Mouse (Mus musculus): Measurements from ENCODE around the gene Kras.

Kras gene

DNA sequence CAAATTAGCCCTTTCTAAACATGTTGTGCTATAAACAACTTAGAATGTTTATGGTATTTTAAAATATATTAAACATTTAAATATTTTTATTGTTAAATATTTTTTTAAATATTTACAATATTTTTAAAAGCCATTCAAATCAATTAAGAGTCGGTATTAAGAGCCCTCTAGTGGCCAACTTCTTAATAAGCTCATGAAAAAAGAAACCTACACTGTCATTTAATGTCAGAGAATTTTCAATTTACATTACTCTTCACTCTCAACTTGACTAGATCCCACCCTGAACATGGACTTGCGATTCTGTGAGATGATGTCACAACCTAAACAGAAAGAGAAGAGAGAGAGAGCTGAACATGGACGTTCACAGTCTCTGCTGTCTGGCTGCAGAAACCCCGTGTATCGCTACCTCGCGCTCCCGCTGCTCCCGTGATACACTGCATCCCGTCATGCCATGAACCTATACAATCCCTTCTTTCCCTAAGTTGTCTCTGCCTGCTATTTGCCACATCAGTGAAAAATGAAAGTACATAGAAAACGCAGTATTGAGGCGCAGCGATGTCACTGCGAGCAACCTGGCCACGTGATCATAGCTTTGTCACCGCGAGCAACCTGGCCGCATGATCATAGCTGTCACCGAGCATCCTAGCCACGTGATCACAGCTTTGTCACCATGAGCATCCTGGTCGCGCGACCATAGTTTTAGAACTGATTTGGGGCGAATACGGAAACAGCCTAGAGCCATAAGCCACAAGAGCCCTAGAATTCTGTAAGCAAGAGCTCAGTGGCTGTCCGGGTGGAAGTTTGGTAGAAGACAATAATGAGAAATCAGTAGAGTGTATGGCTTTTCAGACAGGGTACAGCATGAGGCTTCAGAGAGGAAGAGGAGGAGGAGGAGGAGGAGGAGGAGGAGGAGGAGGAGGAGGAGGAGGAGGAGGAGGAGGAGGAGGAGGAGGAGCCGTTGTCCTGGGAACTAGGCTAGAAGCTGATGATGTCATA is 62.6 kb downstream of the Kras start:
- peak; percentile 71 for DNase-seq

DNA sequence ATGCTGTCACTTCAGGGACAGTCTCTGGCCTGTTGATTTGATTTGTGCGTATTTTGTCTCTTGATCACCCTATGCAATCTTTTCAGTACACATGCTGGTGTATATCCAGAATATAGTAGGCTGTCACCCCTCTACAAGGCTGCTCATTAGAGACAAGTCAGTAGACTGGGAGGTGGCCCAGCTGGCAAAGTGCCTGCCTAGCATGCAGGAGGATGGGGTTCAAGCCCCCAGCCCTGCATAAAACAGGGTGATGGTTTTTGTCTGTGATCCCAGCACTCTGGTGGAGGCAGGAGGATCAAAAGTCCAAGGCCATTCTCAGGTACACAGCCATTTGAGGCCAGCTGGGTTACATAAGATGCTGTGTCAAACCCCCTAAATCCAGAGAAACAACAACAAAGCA is 63.9 kb downstream of the Kras start:
- no peak for DNase-seq

DNA sequence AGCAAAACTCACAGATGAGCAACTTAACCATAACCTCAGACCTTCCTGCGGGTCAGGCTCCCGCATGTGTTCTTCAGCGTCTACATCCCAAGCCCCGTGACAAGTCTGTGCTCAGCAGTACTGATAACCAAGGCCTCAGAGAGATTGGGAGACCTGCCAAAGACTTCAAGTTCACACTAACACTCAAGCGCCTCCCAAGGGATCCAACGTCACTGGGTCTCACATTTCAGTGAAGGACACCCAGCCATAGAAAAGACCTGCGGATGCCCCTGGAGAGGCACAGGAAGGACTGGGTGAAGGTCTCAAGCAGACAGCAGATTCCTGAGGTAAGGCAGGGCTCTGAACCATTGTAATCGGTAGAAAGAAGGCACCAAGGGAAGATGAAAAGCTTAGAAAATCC is 68.0 kb downstream of the Kras start:
- DNase-seq, result no peak

DNA sequence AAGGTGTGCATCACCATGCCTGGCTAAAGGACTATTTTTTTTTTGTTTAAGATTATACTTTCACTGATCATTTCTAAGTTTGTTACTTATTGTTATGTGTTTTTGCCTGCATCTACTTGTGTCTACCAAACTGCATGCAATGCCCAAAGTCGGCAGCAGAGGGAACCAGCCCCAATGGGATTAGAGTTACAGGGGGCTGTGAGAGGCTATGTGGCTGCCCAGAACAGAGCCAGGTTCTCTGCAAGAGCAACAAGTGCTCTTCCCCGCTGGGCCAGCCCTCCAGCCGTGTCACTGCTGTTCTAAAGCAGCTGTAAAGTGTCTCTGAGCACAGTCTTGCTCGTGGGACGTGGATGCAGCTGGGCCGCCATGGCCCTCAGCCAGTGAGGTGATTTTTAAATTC is 70.4 kb downstream of the Kras start:
- no peak for DNase-seq

DNA sequence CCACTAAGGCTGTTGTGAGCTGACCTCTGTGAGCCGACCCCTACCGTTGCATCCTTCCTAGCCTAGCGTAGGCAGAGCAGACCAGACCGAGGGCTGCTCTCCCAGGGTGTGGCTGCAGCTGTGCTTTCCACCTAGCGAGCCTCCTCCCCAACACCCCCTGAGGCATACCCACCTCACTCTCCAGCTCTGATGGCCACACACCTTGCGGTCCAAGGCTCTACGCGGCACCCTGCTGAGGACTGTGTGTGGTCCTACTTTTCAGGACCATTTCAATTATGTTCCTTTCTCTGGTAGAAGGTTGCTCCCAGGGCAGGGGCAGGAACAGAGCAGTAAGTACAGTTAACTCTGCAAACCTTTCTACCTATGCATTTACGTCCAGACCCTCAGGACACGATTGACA is 73.6 kb downstream of the Kras start:
- no peak for DNase-seq

DNA sequence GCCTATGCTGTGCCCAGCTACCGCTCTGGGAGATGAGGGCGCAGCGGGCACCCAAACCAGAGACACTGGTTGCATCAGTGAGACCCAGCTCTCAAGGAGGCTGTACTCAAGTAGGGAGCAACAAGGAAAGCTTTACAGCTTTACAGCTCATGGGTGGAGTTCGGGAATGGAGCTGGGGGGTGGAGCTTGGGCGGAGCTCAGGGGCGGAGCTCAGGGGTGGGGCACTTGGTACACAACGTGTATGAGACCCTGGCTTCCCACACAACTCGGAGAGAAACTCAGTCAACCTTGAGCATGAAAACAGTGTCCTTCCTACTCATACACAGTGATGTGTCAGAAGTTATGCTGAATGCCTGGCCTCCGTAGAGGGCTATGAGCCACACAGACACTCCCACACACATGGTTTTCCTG is 74.5 kb downstream of the Kras start:
- DNase-seq, result no peak

DNA sequence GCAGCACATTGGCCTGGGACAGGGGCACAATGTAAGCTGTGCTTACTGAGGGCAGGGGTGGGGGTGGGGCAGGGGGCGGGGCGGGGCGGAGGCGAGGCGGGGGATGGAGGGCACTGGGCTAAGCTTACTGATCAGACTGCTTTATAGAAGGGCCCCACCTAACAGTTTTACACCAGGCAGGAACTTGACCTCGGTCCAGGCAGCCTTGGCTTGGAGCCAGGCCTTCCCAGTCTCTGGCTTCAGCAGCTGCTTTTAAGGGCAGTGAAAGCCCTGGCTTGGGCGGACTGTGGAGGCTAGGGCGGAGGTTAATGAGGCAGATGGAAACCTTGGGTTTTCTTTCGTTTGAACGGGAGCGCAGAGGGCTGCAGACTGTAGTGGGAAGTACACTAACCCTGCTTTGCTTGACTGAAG is 76.3 kb downstream of the Kras start:
- DNase-seq, result no peak

DNA sequence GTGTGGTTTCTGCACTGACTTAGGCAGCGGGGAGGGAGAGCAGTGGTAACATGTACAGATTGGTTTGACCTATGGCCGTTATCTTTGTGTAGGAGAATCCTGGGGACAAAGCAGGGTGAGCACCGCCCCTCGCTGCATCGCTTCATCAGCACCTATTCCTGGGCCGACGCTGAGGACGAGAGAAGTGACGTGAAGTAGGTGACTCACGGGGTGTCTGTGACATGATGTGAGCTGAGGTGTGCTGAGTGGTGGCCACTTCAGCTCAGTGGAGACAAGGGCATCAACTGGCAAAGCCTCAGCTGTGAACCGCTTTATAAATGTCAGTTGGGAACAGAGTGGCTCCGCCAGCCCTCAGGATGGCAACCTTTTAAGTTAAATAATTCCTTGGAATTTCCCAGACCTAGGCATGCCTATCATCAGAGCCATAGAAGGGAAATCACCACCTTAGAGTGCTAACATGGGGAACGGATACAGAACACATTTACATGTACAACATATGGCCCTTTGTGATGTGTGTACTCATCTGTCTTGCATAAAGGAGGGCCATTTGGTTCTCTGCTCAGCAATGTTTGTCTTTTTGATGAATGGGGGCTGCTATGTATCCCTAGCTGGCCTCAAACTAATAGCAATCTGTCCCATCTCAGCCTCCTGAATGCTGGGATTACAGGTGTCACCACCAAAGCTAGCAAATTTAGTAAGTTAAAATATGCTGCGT is 78.0 kb downstream of the Kras start:
- DNase-seq, result no peak

Data from layer of hippocampus, adult 9-11 months (tissue).